Mouse (Mus musculus) layer of hippocampus, postnatal 14 days (tissue): ENCODE results near the gene Tmem184a. TPM values are rescaled to one million over a fixed set of nuclear protein-coding genes. Genes with fewer than 3 reads are reported as not detected.

Experiments
- DNase-seq, 2 experiments: peaks; one replicate each; pipeline ENCODE4 v3.0.0; 2021 to 2022; ENCODE audit warnings: low spot score in 2 of 2, mixed read lengths in 1 of 2
- long read RNA-seq, 2 experiments: library from polyadenylated mRNA; stranded (forward); transcript quantifications; one replicate each; pipeline ENCODE4 v2.0.0; 2021
- total RNA-seq, 2 experiments: library from RNA; stranded (reverse); gene quantifications; 2 replicates each; pipeline ENCODE4 v1.2.3; 2021

Tmem184a gene
- under 1 TPM; 0.48 to 0.57 TPM for total RNA-seq
- long read RNA-seq, experiment 1 = 0 reads
- long read RNA-seq, experiment 2 = 0 reads

GRCm38 (mm10) chr5:139819538-139820181, at the start of gene Tmem184a:
Gene Tmem184a (minus strand): TSS chr5:139819917.
- DNase-seq = no peak

GRCm38 (mm10) chr5:139862759-139863158, 43.0 kb upstream of the Tmem184a start:
- peak; percentile 11 to 41 for DNase-seq

DNA sequence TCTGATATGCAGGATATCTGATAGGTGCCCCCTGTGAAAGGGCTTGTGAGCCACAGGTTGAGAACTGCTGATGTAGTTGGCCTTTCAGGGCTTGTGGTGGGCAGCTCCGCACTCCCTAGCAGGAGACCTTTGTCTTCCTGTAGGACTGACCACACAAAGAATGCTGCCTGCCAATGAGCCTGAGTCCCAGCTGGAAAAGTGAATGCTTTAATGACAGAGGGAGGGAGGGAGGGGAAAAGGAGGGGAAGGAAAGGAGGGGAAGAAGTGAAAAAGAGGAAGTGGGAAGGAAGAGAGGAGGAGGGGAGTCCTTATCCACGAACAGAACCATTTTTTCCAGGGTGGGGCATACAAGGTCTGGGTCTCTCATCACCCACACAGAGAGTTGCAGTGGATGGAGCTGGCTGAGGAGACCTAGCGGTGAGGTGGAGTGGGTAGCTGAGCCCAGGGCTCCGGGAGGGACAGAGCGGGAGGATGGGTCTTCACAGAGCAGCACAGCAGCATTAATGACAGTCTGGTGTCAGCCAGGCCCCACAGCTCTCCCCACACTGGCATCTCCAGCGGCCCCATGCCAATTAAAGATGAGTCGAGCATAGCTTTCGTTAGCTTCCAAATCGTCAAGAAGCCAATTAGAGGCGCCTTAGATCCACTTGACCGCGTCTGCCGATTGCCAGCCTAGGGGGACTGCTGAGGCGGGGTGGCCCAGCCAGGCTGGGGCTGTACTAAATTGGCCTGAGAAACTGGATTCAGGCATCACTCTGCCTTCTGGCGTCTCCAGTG, 40.8 kb upstream of the Tmem184a start:
- DNase-seq = no peak

DNA sequence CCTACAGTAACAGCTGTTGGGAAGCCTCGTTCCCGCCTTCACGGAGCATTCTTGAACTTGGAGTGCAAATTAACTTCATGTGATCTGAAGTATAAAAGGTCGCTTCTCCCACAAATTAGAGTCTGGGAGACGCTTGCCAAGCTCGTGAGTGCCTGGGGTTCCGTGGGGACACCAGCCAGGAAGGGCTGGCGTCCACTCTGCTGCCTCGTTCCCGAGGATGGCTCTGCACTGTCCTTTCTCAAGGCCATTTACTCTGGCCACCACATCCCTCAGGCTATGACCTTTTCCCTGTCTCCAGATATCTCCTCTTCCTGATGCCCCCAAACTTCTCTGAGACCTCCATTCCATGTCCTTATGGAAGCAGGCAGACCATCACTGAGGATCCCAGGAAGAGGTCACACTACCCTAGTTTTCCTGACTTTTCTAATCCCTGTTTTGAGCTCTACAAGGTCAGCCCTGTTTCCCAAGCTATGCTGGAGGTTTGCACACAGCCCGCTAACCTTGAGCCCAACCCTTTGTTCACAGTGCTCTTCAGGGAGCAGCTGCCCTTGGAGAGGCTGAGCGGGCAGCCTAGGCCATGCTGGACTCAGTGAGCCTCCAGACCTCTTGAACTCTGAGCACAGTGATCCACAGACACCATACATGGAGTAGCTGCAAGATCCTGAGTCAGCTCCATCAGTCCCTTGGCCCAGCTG, 30.1 kb upstream of the Tmem184a start:
- DNase-seq = no peak

DNA sequence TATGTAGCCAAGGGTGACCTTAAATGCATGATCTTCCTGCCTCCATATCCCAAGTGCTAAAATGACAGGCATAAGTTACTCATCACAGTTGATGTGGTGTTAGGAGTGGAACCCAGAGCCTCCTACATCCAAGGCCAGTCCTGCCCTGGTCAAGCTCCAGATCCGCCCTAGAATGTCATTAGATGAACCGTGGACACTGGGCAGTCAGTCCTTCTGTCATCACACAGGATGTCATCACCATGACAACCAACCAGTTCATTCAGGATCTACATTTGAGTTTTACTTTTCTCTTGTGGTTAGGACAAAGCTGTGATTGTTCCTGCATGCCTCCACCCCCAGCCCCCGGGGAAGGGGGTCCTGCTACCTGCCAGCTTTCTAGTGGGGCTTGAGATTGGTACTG, 19.4 kb upstream of the Tmem184a start:
- DNase-seq = no peak

DNA sequence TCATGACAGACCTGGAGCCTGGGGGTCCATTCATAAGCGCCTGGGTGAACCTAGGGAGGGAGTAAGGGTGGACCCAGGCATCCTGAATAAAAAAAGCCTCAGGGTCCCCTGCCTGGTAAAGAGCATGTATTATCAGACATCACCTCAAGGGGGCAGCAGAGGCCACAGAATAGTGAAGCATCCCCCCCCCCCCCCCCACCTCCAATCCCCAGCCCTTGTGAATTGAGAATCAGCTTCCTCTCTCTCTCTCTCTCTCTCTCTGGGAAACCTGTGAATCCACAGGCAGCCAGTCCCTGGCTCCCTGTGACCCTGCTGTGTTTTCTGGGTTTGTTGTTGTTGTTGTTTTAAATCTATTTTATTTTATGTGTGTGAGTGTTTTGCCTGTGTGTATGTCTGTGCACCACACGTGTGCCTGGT, 18.8 kb upstream of the Tmem184a start:
- DNase-seq = peak; percentile 40 to 68

- peak in 1 of 2 experiments; percentile 20 for DNase-seq
Observed at GRCm38 (mm10) chr5:139835706-139836105, 16.0 kb upstream of the Tmem184a start.

GRCm38 (mm10) chr5:139832125-139832524, 12.4 kb upstream of the Tmem184a start:
- no peak for DNase-seq

- DNase-seq = no peak
Observed at GRCm38 (mm10) chr5:139830734-139831133, 11.0 kb upstream of the Tmem184a start.

DNA sequence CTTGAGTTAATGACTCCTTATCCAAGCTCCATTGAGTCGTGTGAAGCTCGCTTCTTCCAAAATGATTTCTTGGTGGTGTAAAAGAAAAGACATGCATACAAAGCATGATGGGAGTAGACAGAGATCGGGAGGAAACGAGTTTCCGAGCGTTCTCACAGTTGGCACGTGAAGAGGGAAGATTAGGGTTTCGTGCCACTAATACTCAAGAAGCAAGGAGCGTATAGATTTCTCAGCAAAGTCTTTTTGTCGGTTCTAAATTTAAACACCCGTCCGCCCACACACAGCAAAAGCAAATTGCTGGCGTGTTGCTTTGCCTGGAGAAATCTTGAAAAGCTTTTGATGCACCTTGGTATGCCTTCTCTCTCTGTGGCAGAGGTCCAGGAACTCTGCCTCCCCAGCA, 9.7 kb upstream of the Tmem184a start:
- no peak for DNase-seq

DNA sequence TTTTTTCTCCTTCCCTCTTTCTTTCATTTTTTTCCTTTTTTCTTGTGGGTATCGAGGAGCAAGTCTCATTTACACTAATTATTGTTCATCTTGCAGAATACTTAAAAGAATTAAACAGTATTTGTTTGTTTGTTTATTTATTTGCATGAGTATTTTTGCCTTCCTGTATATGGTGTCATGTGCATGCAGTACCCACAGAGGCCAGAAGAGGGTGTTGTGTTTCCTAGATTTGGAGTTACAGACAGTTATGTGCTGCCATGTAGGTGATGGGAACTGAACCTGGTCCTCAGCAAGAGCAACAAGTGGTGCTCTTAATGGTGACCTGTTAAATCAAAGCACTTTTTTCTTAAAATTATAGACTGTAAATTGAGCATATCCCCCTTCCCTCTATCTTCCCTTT, 7.9 kb upstream of the Tmem184a start:
- no peak for DNase-seq

- DNase-seq = peak; percentile 92 to 96
Observed at GRCm38 (mm10) chr5:139826357-139827055, 6.8 kb upstream of the Tmem184a start, which contains the start of the genes Gm26938 and Psmg3. Gene Gm26938 (minus strand): TSS chr5:139826407. Gene Psmg3 (minus strand): TSS chr5:139826885.

DNA sequence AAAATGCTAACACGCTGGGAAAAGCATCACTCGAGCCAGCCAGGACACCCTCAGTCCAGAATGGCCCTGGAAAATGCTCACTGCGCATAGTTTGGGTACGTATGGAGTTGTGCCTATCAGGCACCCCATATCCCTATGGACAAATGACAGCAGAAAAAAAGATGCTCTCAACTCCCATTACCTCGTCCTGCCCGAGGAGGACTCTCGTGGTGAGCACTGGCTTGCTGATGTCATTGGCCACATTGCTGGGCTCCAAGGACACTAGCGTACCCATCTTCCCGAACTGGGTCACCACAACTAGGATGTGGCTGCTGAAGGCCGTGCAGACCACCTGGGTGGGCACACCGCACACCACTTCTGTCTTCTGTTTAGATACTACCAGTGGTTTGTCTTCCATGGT, 6.2 kb upstream of the Tmem184a start:
- DNase-seq = no peak

DNA sequence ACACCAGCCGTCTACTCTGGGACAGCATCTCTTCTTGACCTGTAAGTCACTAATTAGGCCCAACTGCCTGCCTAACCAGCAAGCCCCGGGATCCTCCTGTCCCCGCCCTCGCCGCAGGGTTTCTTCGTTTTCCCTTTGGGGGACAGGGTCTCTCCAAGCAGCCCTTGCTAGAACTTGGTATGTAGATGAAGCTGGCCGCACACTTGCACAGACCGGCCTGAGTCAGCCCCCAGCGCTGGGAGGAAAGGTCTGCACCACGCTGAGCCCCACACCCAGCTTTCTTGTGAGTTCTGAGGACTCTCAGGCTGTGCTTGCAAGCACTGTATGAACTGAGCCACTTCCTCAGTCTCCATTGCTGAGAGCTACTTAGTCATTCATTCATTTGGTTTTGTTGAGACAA, 4.8 kb upstream of the Tmem184a start:
- DNase-seq = no peak

DNA sequence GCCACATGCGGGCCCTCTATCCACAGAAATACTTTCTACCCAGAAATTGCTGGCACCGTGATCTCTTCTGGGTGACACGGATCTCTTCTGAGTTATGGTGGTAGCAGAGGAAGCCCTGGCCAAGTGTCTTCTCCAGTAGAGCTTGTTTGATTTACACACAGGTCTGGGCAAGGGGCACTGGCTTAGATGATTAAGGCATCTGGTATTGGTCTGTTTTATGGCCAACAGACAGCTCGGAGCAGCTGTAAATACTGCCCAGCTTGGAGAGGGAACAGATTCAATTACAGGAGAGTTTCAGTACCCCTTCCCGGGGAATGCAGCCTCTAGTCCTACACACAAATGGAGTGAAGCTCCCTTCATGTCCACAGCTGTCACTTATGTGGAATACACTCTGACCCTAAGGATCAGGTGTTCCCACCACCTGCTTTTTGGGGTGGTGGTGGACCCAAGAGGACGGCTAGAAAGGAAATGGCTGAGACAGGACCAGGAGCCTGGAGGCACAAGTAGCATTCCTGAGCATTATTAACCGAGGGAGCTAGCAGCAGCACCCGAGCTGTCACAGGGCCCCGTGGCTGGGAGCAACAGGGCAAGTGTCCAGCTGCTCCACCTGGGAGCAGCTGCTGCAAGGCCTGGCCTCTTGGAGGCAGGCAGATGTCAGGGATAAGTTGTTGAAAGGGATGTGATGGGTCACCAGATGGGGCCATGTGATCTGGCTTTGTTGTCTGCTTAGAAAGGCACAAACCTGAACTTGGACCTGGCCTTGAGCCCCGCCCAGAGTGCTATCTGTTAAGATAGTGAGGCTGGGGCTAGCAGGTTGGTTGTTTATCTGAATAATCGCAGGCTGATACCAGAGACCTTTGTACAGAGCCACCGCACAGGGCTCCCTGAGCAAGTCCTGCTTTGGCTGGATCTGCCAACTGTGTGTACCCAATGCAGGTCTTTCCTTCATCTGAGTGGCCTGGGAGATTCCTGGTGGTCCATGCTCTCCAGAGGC, 2.0 kb upstream of the Tmem184a start:
- DNase-seq = no peak

DNA sequence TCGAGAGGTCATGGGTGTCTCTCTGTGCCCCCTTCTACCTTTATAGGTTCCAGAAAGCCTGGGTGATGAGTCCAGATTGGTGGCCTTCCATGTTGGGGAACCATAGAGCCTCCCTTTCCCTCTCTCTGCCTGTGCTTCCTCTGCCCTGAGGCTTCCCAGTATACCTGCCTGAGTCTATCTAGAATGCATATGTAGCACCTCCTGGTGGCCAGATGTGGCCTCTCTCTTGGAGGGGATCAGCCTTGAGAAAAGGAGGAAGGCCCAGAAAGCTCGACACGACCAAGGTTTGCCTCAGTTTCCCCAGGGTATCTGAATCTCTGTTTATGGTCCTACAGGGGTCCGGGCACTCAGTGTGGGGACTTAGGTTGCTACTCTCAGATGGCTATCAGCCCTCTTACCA, 916 bp downstream of the Tmem184a start:
- DNase-seq = no peak

- no peak for DNase-seq
Observed at GRCm38 (mm10) chr5:139818056-139818455, 1.7 kb downstream of the Tmem184a start.

DNA sequence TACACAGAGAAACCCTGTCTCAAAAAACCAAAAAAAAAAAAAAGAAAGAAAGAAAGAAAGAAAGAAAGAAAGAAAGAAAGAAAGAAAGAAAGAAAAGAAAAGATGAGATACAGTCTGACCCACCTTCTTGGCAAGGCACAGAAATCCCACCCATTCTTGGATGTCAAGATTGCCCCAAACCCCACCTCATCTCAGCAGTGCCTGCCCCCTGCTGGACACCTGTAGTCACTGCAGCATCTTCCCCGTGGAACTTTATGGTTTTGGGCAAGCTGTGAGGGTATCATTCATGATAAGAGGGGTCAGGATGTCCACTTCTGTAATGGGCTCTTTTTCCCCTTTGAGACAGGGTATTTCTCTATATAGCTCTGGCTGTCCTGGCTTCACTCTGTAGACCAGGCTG, 2.4 kb downstream of the Tmem184a start:
- no peak for DNase-seq

- no peak for DNase-seq
Observed at GRCm38 (mm10) chr5:139816445-139816844, 3.3 kb downstream of the Tmem184a start.

GRCm38 (mm10) chr5:139815964-139816363, 3.8 kb downstream of the Tmem184a start:
- DNase-seq = no peak
